Mouse (Mus musculus): ENCODE results near the gene Slc7a14. TPM values are rescaled to one million over a fixed set of nuclear protein-coding genes. Genes with fewer than 3 reads are reported as not detected.

Gene Slc7a14
- total RNA-seq, 1 experiment from 2014 or later, result not detected

GRCm38 (mm10) chr3:31228487-31228886 lies 81.7 kb downstream of the Slc7a14 start:
- ATAC-seq (replicated peaks in 1 of 2; ENCODE audit: insufficient read depth in 1 of 2, low FRiP score in 2 of 2, low TSS enrichment in 1 of 2, low read depth in 1 of 2, poor library complexity in 2 of 2, severe bottlenecking in 2 of 2), result no peak

DNA sequence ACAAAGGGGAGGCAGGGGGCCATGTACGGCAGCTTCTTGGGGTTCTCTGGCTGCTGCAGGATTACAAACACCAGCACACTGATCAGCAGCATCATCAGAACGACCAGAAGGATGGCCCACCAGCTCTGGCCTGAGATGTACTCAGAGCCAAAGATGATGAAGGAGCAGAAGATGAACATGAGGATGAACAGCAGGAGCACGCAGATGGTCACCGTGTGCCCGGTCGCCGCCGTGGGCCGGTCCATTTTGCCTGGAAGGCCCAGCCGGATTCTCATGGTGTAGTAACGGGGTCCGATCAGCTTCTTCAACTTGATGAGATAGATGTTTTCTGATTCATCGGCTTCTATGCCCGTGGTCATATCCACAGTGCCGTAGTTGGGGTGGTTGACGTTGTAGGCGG lies 86.6 kb downstream of the Slc7a14 start:
- no peak for ATAC-seq (replicated peaks in 1 of 2; ENCODE audit: insufficient read depth in 1 of 2, low FRiP score in 2 of 2, low TSS enrichment in 1 of 2, low read depth in 1 of 2, poor library complexity in 2 of 2, severe bottlenecking in 2 of 2)

DNA sequence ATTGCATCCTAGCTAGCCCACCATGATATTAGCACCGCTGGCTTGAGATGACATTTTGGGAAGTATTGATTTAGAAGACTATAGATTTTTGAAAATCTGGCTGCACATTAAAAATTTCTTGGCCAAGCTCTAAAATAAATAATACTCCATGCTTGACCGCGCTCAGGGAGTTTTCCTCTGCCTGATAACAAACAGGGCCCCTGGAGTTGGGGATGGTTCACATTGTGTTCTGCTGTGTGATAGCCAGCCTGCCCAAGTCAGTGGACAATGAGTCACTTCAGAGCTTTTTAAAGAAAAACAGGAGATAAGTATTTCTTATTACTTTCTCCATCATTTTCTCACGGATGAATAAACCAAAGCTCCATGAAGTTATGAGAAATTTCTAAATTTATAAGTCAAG lies 90.1 kb downstream of the Slc7a14 start:
- ATAC-seq (replicated peaks in 1 of 2; ENCODE audit: insufficient read depth in 1 of 2, low FRiP score in 2 of 2, low TSS enrichment in 1 of 2, low read depth in 1 of 2, poor library complexity in 2 of 2, severe bottlenecking in 2 of 2), result no peak

- ATAC-seq (replicated peaks in 1 of 2; ENCODE audit: insufficient read depth in 1 of 2, low FRiP score in 2 of 2, low TSS enrichment in 1 of 2, low read depth in 1 of 2, poor library complexity in 2 of 2, severe bottlenecking in 2 of 2), result no peak
Measured at GRCm38 (mm10) chr3:31219483-31219882, 90.7 kb downstream of the Slc7a14 start.

- no peak; a peak in 1 of 4 replicates for ATAC-seq (replicated peaks in 1 of 2; ENCODE audit: insufficient read depth in 1 of 2, low FRiP score in 2 of 2, low TSS enrichment in 1 of 2, low read depth in 1 of 2, poor library complexity in 2 of 2, severe bottlenecking in 2 of 2)
Measured at GRCm38 (mm10) chr3:31217523-31217922, 92.7 kb downstream of the Slc7a14 start.

- ATAC-seq (replicated peaks in 1 of 2; ENCODE audit: insufficient read depth in 1 of 2, low FRiP score in 2 of 2, low TSS enrichment in 1 of 2, low read depth in 1 of 2, poor library complexity in 2 of 2, severe bottlenecking in 2 of 2), result no peak
Measured at GRCm38 (mm10) chr3:31213802-31214201, 96.4 kb downstream of the Slc7a14 start.

- ATAC-seq (replicated peaks in 1 of 2; ENCODE audit: insufficient read depth in 1 of 2, low FRiP score in 2 of 2, low TSS enrichment in 1 of 2, low read depth in 1 of 2, poor library complexity in 2 of 2, severe bottlenecking in 2 of 2), result no peak
Measured at GRCm38 (mm10) chr3:31212205-31213038, 97.8 kb downstream of the Slc7a14 start.

DNA sequence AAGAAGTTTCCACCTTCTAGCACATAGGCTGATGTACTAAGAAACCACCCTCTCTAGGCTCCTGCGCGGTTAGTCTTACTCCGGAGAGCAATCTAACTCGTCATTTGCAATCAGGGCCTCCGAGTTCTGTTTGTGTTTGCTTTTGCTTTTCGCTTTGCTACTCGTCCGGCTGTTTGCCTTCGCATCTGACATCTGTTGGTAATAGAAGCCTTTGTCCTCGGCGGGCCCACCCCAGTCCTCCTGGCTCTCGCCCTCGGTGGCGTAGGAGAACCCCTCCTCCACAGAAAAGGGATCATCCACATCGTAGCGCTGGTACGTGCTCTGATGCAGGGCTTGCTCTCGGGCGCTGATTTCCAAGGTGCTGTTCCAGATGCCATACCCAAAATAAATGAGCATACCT lies 101.2 kb downstream of the Slc7a14 start:
- ATAC-seq (replicated peaks in 1 of 2; ENCODE audit: insufficient read depth in 1 of 2, low FRiP score in 2 of 2, low TSS enrichment in 1 of 2, low read depth in 1 of 2, poor library complexity in 2 of 2, severe bottlenecking in 2 of 2), result 0 out of 4 replicates have a peak, but pooled peaks of 1 of the 2 experiments have one; percentile 17

DNA sequence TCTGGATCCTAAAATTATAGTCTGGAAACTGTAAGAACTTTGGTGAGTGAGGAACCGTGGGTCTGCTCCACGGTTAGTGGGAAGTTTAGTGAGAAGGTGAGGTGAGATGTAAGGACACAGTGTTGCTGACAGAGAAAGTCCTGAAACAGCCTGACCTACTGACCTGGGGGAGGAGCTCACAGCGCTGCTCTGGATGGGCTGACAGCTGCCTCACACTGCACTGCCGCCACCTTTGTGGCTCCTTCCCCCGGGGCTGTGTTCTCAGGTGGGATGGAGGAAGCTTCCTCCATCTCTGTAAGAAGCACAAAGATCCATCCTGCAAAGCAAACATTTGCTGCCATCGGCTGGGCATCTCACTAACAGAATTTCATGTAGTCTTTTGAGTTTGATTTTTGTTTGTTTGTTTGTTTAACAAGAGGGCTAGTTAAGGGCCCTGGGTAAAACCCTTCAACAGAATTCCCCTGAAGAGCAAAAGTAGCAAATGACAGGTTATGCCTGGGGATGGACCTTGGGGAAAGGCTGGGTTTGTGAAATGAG lies 101.7 kb downstream of the Slc7a14 start:
- ATAC-seq (replicated peaks in 1 of 2; ENCODE audit: insufficient read depth in 1 of 2, low FRiP score in 2 of 2, low TSS enrichment in 1 of 2, low read depth in 1 of 2, poor library complexity in 2 of 2, severe bottlenecking in 2 of 2), result no peak

DNA sequence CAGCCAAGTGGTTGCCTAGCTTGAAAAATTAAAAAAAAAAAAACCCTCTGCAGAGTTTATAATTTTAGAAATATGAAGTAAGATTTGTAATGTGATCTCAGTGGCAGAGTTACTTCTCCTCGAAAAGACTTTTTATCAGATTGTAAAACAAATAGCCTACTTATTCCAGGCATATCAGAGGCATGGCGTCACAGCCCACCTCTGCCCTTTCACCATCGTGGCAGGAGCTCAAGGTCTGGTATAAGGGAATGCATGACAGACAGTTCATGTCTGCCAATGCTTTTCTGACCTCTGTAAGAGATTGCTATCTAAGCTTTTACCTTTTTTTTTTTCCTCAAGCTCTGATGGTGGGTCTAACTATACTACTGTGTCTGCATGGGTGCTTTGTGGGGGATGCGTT lies 102.1 kb downstream of the Slc7a14 start:
- ATAC-seq (replicated peaks in 1 of 2; ENCODE audit: insufficient read depth in 1 of 2, low FRiP score in 2 of 2, low TSS enrichment in 1 of 2, low read depth in 1 of 2, poor library complexity in 2 of 2, severe bottlenecking in 2 of 2), result no peak

DNA sequence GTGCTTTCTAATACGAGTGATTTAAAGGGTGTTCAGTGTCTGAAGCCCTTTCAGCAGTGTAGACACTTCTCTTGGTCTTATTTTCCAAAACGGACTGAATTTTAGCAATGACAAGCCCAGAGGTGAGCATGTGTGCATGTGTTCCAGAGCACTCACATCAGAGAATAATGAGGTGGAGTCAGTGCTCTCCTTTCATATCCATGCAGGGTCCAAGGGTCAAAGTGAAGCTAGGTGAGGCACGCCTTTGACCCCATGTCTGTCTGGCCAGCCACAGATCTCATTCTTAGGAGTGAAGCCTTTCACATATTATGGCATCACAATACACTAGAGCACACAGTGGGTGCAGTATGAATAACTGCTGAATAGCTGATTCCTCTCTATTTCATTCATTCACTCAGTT lies 105.0 kb downstream of the Slc7a14 start:
- ATAC-seq (replicated peaks in 1 of 2; ENCODE audit: insufficient read depth in 1 of 2, low FRiP score in 2 of 2, low TSS enrichment in 1 of 2, low read depth in 1 of 2, poor library complexity in 2 of 2, severe bottlenecking in 2 of 2), result no peak

DNA sequence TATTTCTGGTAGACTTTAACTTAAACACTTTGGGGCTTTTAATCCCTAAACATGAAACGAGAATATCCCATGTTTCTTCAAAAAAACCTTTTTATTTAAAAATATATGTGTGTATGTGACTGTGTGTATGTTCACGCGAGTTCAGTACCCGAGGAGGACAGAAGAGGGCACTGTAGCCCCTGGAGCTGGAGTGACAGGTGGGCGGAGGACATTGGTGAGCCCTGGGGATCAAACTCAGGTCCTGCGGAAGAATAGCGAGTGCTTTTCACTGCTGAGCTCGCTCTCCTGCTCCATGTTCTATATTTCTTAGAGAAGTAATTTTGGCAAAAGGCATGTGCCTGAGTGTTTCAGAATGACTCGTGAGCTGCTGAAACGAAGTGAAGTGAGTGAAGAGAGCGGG lies 106.2 kb downstream of the Slc7a14 start:
- ATAC-seq (replicated peaks in 1 of 2; ENCODE audit: insufficient read depth in 1 of 2, low FRiP score in 2 of 2, low TSS enrichment in 1 of 2, low read depth in 1 of 2, poor library complexity in 2 of 2, severe bottlenecking in 2 of 2), result no peak

DNA sequence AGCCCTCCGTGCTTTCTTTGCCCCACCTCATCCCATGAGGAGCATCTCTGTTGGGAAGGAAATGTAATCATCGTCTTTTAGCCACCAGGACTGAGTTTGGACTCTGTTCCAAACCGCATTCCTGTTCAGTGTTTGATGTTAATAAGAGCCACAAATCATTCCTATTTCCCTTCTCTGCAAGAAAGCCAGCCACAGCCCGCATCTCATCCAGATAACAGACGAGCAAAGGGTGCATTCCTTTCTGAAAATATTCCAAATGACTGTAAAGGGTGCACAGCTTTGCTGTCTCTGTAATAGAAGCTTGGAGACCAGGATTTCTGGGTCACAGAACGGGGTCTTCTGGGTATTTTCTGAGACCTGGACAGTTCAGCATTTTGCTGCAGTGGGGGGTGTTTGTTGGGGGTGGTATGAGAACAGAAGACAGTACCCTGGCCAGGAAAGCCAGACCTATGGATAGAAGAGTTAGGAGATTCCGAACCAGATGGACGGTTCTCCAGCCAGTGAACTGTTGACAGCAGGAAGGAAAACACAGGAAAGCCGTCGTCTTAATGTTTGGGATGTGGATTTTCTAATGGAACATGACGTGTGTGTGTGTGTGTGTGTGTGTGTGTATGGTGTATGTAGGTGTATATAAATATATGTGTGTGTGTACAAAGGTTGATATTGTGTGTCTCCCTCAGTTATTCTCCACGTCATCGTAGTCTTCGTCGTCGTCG lies 110.9 kb downstream of the Slc7a14 start:
- no peak for ATAC-seq (replicated peaks in 1 of 2; ENCODE audit: insufficient read depth in 1 of 2, low FRiP score in 2 of 2, low TSS enrichment in 1 of 2, low read depth in 1 of 2, poor library complexity in 2 of 2, severe bottlenecking in 2 of 2)

GRCm38 (mm10) chr3:31191402-31191801 lies 118.8 kb downstream of the Slc7a14 start:
- ATAC-seq (replicated peaks in 1 of 2; ENCODE audit: insufficient read depth in 1 of 2, low FRiP score in 2 of 2, low TSS enrichment in 1 of 2, low read depth in 1 of 2, poor library complexity in 2 of 2, severe bottlenecking in 2 of 2), result no peak

GRCm38 (mm10) chr3:31190342-31190741 lies 119.8 kb downstream of the Slc7a14 start:
- no peak for ATAC-seq (replicated peaks in 1 of 2; ENCODE audit: insufficient read depth in 1 of 2, low FRiP score in 2 of 2, low TSS enrichment in 1 of 2, low read depth in 1 of 2, poor library complexity in 2 of 2, severe bottlenecking in 2 of 2)

- no peak for ATAC-seq (replicated peaks in 1 of 2; ENCODE audit: insufficient read depth in 1 of 2, low FRiP score in 2 of 2, low TSS enrichment in 1 of 2, low read depth in 1 of 2, poor library complexity in 2 of 2, severe bottlenecking in 2 of 2)
Measured at GRCm38 (mm10) chr3:31166365-31166871, 143.8 kb downstream of the Slc7a14 start.

DNA sequence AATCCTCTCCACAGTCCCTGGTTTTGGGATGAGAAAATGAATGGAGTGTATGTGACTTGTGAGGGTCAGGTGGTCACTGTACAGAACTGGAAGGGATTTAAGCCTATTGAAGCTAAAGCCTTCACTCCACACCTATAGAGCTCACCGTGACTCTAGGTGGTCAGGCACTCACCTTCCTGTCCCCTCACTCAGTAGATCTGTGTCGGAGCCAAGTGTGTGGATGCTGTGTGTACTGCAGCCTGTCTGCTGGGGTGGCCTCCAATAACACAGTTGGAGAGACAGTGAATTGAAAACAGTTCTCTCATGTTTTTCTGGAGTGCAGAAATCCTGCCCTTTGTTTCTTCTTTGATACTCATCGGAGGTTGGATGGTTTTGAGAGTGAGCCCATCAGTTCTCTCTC lies 144.4 kb downstream of the Slc7a14 start:
- ATAC-seq (replicated peaks in 1 of 2; ENCODE audit: insufficient read depth in 1 of 2, low FRiP score in 2 of 2, low TSS enrichment in 1 of 2, low read depth in 1 of 2, poor library complexity in 2 of 2, severe bottlenecking in 2 of 2), result no peak

GRCm38 (mm10) chr3:31162860-31163259 lies 147.3 kb downstream of the Slc7a14 start:
- ATAC-seq (replicated peaks in 1 of 2; ENCODE audit: insufficient read depth in 1 of 2, low FRiP score in 2 of 2, low TSS enrichment in 1 of 2, low read depth in 1 of 2, poor library complexity in 2 of 2, severe bottlenecking in 2 of 2), result no peak
